Mouse (Mus musculus): ENCODE results near the gene Ntan1. TPM values are rescaled to one million over a fixed set of nuclear protein-coding genes. Genes with fewer than 3 reads are reported as not detected.
"Not testable (repeated sequence)": the region's sequence is repeated elsewhere in the genome, so short reads cannot be mapped to it uniquely, and the experiment has no call there.

Gene Ntan1
- 121 TPM in 2 replicates for polyA plus RNA-seq (2012; rRNA removed)

- H3K27ac ChIP-seq (ENCODE audit: insufficient read depth, low read length): peak within 1 kb of the TSS; percentile 95
Measured at GRCm38 (mm10) chr16:13818560-13819393, at the start of gene Ntan1. Ntan1 (plus strand) TSS chr16:13818845.

GRCm38 (mm10) chr16:13771603-13772002 lies 47.0 kb upstream of the Ntan1 start:
- H3K27ac ChIP-seq (ENCODE audit: insufficient read depth, low read length); H3K4me1 ChIP-seq (ENCODE audit: control insufficient read depth, insufficient read depth, low read length); H3K4me3 ChIP-seq (ENCODE audit: insufficient read depth, low read length): not testable (repeated sequence)

More at GRCm38 (mm10) chr16:13818560-13819393, at the start of gene Ntan1:
- no peak for TF ChIP-seq CTCF (IDR thresholded peaks at IDR 0.05; ENCODE audit: extremely low read depth, insufficient read depth, low read length)
- peak; percentile 57; the same call in 1 of the 2 replicates for TF ChIP-seq POLR2A (IDR thresholded peaks at IDR 0.05; ENCODE audit: extremely low read depth, insufficient read depth, low read length)
- peak within 1 kb of the TSS; percentile 51 for H3K4me3 ChIP-seq (ENCODE audit: insufficient read depth, low read length)
- H3K4me1 ChIP-seq (ENCODE audit: control insufficient read depth, insufficient read depth, low read length): peaks cover 6% of the 10 kb centered on the region

- not testable (repeated sequence) for H3K27ac ChIP-seq (ENCODE audit: insufficient read depth, low read length); H3K4me3 ChIP-seq (ENCODE audit: insufficient read depth, low read length); H3K4me1 ChIP-seq (ENCODE audit: control insufficient read depth, insufficient read depth, low read length)
Measured at GRCm38 (mm10) chr16:13772051-13772450, 46.6 kb upstream of the Ntan1 start.

GRCm38 (mm10) chr16:13774011-13774410 lies 44.6 kb upstream of the Ntan1 start:
- H3K4me3 ChIP-seq (ENCODE audit: insufficient read depth, low read length); H3K4me1 ChIP-seq (ENCODE audit: control insufficient read depth, insufficient read depth, low read length): not testable (repeated sequence)

GRCm38 (mm10) chr16:13774651-13775050 lies 44.0 kb upstream of the Ntan1 start:
- not testable (repeated sequence) for H3K4me3 ChIP-seq (ENCODE audit: insufficient read depth, low read length); H3K27ac ChIP-seq (ENCODE audit: insufficient read depth, low read length); H3K4me1 ChIP-seq (ENCODE audit: control insufficient read depth, insufficient read depth, low read length)

More at GRCm38 (mm10) chr16:13774011-13774410, 44.6 kb upstream of the Ntan1 start:
- H3K27ac ChIP-seq (ENCODE audit: insufficient read depth, low read length): not testable (repeated sequence)

GRCm38 (mm10) chr16:13780353-13781036 lies 38.1 kb upstream of the Ntan1 start, which contains the start of gene Rrn3:
Rrn3 (plus strand) TSS chr16:13780708.
- H3K4me1 ChIP-seq (ENCODE audit: control insufficient read depth, insufficient read depth, low read length): peaks cover 8% of the 10 kb centered on the region
- peak within 1 kb of the TSS; percentile 5 for H3K27ac ChIP-seq (ENCODE audit: insufficient read depth, low read length)
- peak within 1 kb of the TSS; percentile 53 for H3K4me3 ChIP-seq (ENCODE audit: insufficient read depth, low read length)
- TF ChIP-seq POLR2A (IDR thresholded peaks at IDR 0.05; ENCODE audit: extremely low read depth, insufficient read depth, low read length): peak; percentile 95
- TF ChIP-seq CTCF (IDR thresholded peaks at IDR 0.05; ENCODE audit: extremely low read depth, insufficient read depth, low read length): no peak

GRCm38 (mm10) chr16:13781216-13781615 lies 37.4 kb upstream of the Ntan1 start:
- TF ChIP-seq CTCF (IDR thresholded peaks at IDR 0.05; ENCODE audit: extremely low read depth, insufficient read depth, low read length) (no peak), POLR2A (IDR thresholded peaks at IDR 0.05; ENCODE audit: extremely low read depth, insufficient read depth, low read length) (no peak)
- Histone ChIP-seq H3K27ac (ENCODE audit: insufficient read depth, low read length) (no peak overlapping the region), H3K4me3 (ENCODE audit: insufficient read depth, low read length) (peak overlapping the region; percentile 53; the same call in 1 of the 2 replicates), H3K4me1 (ENCODE audit: control insufficient read depth, insufficient read depth, low read length) (peaks cover 8% of the 10 kb centered on the region)

GRCm38 (mm10) chr16:13785932-13786331 lies 32.7 kb upstream of the Ntan1 start:
- Histone ChIP-seq H3K27ac (ENCODE audit: insufficient read depth, low read length) (no peak overlapping the region), H3K4me3 (ENCODE audit: insufficient read depth, low read length) (no peak overlapping the region), H3K4me1 (ENCODE audit: control insufficient read depth, insufficient read depth, low read length) (peaks cover 5% of the 10 kb centered on the region; the same call in 1 of the 2 replicates)
- no peak for TF ChIP-seq CTCF (IDR thresholded peaks at IDR 0.05; ENCODE audit: extremely low read depth, insufficient read depth, low read length)
- no peak for TF ChIP-seq POLR2A (IDR thresholded peaks at IDR 0.05; ENCODE audit: extremely low read depth, insufficient read depth, low read length)

- H3K4me1 ChIP-seq (ENCODE audit: control insufficient read depth, insufficient read depth, low read length); H3K27ac ChIP-seq (ENCODE audit: insufficient read depth, low read length); H3K4me3 ChIP-seq (ENCODE audit: insufficient read depth, low read length): not testable (repeated sequence)
Measured at GRCm38 (mm10) chr16:13793441-13793840, 25.2 kb upstream of the Ntan1 start.

- Histone ChIP-seq H3K4me3 (ENCODE audit: insufficient read depth, low read length) (no peak overlapping the region), H3K4me1 (ENCODE audit: control insufficient read depth, insufficient read depth, low read length) (no peaks in the 10 kb centered on the region), H3K27ac (ENCODE audit: insufficient read depth, low read length) (no peak overlapping the region)
- TF ChIP-seq POLR2A (IDR thresholded peaks at IDR 0.05; ENCODE audit: extremely low read depth, insufficient read depth, low read length) (no peak), CTCF (IDR thresholded peaks at IDR 0.05; ENCODE audit: extremely low read depth, insufficient read depth, low read length) (no peak)
Measured at GRCm38 (mm10) chr16:13796746-13797175, 21.9 kb upstream of the Ntan1 start.

All from cortical plate, adult 2 months (tissue).